Mouse (Mus musculus): ENCODE results near the gene Ermp1. TPM values are rescaled to one million over a fixed set of nuclear protein-coding genes. Genes with fewer than 3 reads are reported as not detected.

Ermp1 gene
- total and polyA plus RNA-seq, 3 experiments = 68.4 to 167 (median 82.0) TPM

DNA sequence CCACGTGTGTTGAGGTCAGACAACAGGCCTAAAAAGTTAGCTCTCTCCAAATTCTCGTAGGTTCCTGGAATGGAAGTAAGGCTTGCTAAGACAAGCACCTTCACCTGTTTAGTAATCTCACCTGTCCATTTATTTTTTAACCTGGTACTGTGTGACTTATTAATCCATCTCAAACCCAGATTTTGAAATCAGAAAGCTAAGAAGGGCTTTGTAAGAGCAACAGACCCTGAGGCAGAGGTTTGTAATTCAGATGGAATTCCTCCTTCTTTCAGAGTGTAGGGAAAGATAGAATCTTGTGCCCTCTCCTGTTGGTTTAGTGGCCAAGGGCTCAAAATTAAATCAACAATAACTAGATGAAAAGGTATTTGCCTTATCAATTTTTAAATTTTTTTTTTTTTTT, 22.9 kb upstream of the Ermp1 start:
- H3K36me3 ChIP-seq (ENCODE audit: control insufficient read depth in 1 of 2, insufficient read depth in 2 of 2, low read length in 2 of 2) = peaks cover 0 to 28% of the 10 kb centered on the region in 2 experiments; a peak in 2 of 4 replicates
- H3K4me3 ChIP-seq (ENCODE audit: control insufficient read depth in 1 of 2, insufficient read depth in 1 of 2, low read depth in 2 of 2, low read length in 2 of 2) = no peak overlapping the region
- H3K27me3 ChIP-seq (ENCODE audit: control insufficient read depth in 1 of 2, insufficient read depth in 2 of 2, low read length in 2 of 2) = no peaks in the 10 kb centered on the region
- no peaks in the 10 kb centered on the region for H3K9me3 ChIP-seq (replicated peaks; ENCODE audit: insufficient read depth, low read length)
- no peak overlapping the region for H3K27ac ChIP-seq (ENCODE audit: control insufficient read depth, low read depth, low read length)
- H3K9ac ChIP-seq (ENCODE audit: control insufficient read depth, low read depth, low read length, poor library complexity, severe bottlenecking) = no peak overlapping the region
- TF ChIP-seq E2F4 (IDR thresholded peaks at IDR 0.05; ENCODE audit: borderline replicate concordance, low read depth, low read length) (no peak), NRF1 (IDR thresholded peaks at IDR 0.05; ENCODE audit: insufficient read depth, low read depth, low read length, poor library complexity, severe bottlenecking) (no peak)
- no peaks in the 10 kb centered on the region for H3K79me2 ChIP-seq (ENCODE audit: control insufficient read depth, insufficient read depth, low read length, poor library complexity)
- no peak for DNase-seq (ENCODE audit: low read depth, low spot score)
- H3K4me1 ChIP-seq (ENCODE audit: control insufficient read depth in 1 of 2, insufficient read depth in 2 of 2, low read length in 2 of 2) = peaks cover 1 to 33% of the 10 kb centered on the region in 2 experiments; a peak in 3 of 4 replicates

DNA sequence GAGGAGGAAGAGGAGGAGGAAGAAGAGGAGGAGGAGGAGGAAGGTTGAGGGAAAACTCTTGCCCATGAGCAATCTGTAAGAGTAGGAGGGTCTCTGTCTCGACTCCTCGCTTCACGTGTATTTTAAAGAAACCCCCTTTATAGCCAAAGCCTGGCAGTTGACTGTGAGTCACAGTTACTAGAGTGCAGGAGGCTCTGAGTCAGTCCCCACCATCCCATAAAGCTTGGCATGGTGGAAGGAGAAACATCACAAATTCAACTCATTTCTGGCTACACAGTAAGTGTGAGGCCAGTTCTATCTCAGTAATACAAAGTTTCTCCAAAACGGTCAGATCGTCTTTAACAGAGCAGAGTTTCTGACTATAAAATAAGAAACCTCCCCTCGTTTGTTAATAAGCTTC, 22.0 kb upstream of the Ermp1 start:
- Histone ChIP-seq H3K4me3 (ENCODE audit: control insufficient read depth in 1 of 2, insufficient read depth in 1 of 2, low read depth in 2 of 2, low read length in 2 of 2) (no peak overlapping the region), H3K27me3 (ENCODE audit: control insufficient read depth in 1 of 2, insufficient read depth in 2 of 2, low read length in 2 of 2) (no peaks in the 10 kb centered on the region), H3K4me1 (ENCODE audit: control insufficient read depth in 1 of 2, insufficient read depth in 2 of 2, low read length in 2 of 2) (peaks cover 0 to 34% of the 10 kb centered on the region in 2 experiments; a peak in 3 of 4 replicates), H3K9me3 (replicated peaks; ENCODE audit: insufficient read depth, low read length) (no peaks in the 10 kb centered on the region), H3K36me3 (ENCODE audit: control insufficient read depth in 1 of 2, insufficient read depth in 2 of 2, low read length in 2 of 2) (peaks cover 0 to 26% of the 10 kb centered on the region in 2 experiments; a peak in 2 of 4 replicates), H3K27ac (ENCODE audit: control insufficient read depth, low read depth, low read length) (no peak overlapping the region), H3K79me2 (ENCODE audit: control insufficient read depth, insufficient read depth, low read length, poor library complexity) (no peaks in the 10 kb centered on the region), H3K9ac (ENCODE audit: control insufficient read depth, low read depth, low read length, poor library complexity, severe bottlenecking) (no peak overlapping the region)
- no peak for DNase-seq (ENCODE audit: low read depth, low spot score)
- TF ChIP-seq USF2 (IDR thresholded peaks at IDR 0.05; ENCODE audit: borderline replicate concordance in 1 of 2, insufficient read depth in 1 of 2, low read depth in 1 of 2, low read length in 2 of 2) (no peak), JUND (IDR thresholded peaks at IDR 0.05; ENCODE audit: low read depth, low read length) (no peak), ETS1 (IDR thresholded peaks at IDR 0.05; ENCODE audit: low read depth, low read length) (no peak), MYC (IDR thresholded peaks at IDR 0.05; ENCODE audit: low read depth, low read length) (no peak), SMC3 (IDR thresholded peaks at IDR 0.05; ENCODE audit: low read depth, low read length) (no peak), CHD1 (IDR thresholded peaks at IDR 0.05; ENCODE audit: low read depth, low read length) (no peak), POLR2AphosphoS5 (IDR thresholded peaks at IDR 0.05; ENCODE audit: borderline replicate concordance, low read depth, low read length) (no peak), NELFE (IDR thresholded peaks at IDR 0.05; ENCODE audit: low read depth, low read length) (no peak), CHD2 (IDR thresholded peaks at IDR 0.05; ENCODE audit: low read length) (no peak), GATA1 (IDR thresholded peaks at IDR 0.05; ENCODE audit: low read depth, low read length) (no peak), CTCF (IDR thresholded peaks at IDR 0.05 in 2 of 3, conservative IDR thresholded peaks at IDR 0.05 in 1 of 3; ENCODE audit: control insufficient read depth in 1 of 3, insufficient read depth in 1 of 3, low read depth in 2 of 3, low read length in 3 of 3, poor library complexity in 1 of 3, severe bottlenecking in 1 of 3) (no peak), POLR2A (IDR thresholded peaks at IDR 0.05; ENCODE audit: control insufficient read depth in 1 of 2, insufficient read depth in 1 of 2, low read depth in 1 of 2, low read length in 2 of 2, poor library complexity in 1 of 2) (no peak), EP300 (IDR thresholded peaks at IDR 0.05; ENCODE audit: low read depth in 1 of 2, low read length in 2 of 2) (no peak), MAX (IDR thresholded peaks at IDR 0.05; ENCODE audit: low read length) (no peak), ZC3H11A (IDR thresholded peaks at IDR 0.05; ENCODE audit: low read depth, low read length) (no peak), KAT2A (conservative IDR thresholded peaks at IDR 0.05; ENCODE audit: low read depth, low read length) (no peak), TAL1 (IDR thresholded peaks at IDR 0.05; ENCODE audit: low read length) (no peak), RCOR1 (IDR thresholded peaks at IDR 0.05; ENCODE audit: low read depth, low read length) (no peak)

All from MEL (cell line).